Mouse (Mus musculus) adrenal gland, adult 8-10 months (tissue): ENCODE measurements around the gene Akap9. TPM values are rescaled to one million over a fixed set of nuclear protein-coding genes. Genes with fewer than 3 reads are reported as not detected.
"Not testable (repeated sequence)": the region's sequence is repeated elsewhere in the genome, so short reads cannot be mapped to it uniquely, and the experiment has no call there.

ENCODE experiments used
- DNase-seq: peaks from one replicate; pipeline ENCODE4 v3.0.0; 2022
- total RNA-seq, 4 experiments: library from RNA; stranded (reverse); gene quantifications; 2 replicates each; pipeline ENCODE4 v1.2.4; 2022

Gene Akap9
- total RNA-seq, 4 experiments from 2014 or later, result 91.4 to 131 (median 94.3) TPM

- DNase-seq, result no peak
Measured at GRCm38 (mm10) chr5:4040922-4041321, 113.1 kb downstream of the Akap9 start.

- DNase-seq, result no peak
Measured at GRCm38 (mm10) chr5:4060313-4060712, 132.5 kb downstream of the Akap9 start.

- no peak for DNase-seq
Measured at GRCm38 (mm10) chr5:4066476-4067115, 138.7 kb downstream of the Akap9 start.

GRCm38 (mm10) chr5:4067203-4067602, 139.3 kb downstream of the Akap9 start:
- DNase-seq, result no peak

GRCm38 (mm10) chr5:4079086-4079485, 151.2 kb downstream of the Akap9 start:
- DNase-seq, result no peak

GRCm38 (mm10) chr5:4080861-4081260, 153.0 kb downstream of the Akap9 start:
- no peak for DNase-seq

- DNase-seq, result no peak
Measured at GRCm38 (mm10) chr5:4081513-4081912, 153.7 kb downstream of the Akap9 start.

GRCm38 (mm10) chr5:4084948-4085347, 157.1 kb downstream of the Akap9 start:
- no peak for DNase-seq

GRCm38 (mm10) chr5:4086309-4086708, 158.5 kb downstream of the Akap9 start:
- DNase-seq, result no peak

- no peak for DNase-seq
Measured at GRCm38 (mm10) chr5:4088190-4088589, 160.3 kb downstream of the Akap9 start.

GRCm38 (mm10) chr5:4094471-4094870, 166.6 kb downstream of the Akap9 start:
- DNase-seq, result no peak

GRCm38 (mm10) chr5:4101031-4101430, 173.2 kb downstream of the Akap9 start:
- no peak for DNase-seq

GRCm38 (mm10) chr5:4101770-4102169, 173.9 kb downstream of the Akap9 start:
- no peak for DNase-seq

- peak; percentile 20 for DNase-seq
Measured at GRCm38 (mm10) chr5:4103626-4104340, 175.9 kb downstream of the Akap9 start.

GRCm38 (mm10) chr5:4104341-4105040, 176.6 kb downstream of the Akap9 start, which contains the start of gene Cyp51:
Cyp51 (minus strand) TSS chr5:4104746.
- peak; percentile 88 for DNase-seq

- DNase-seq, result no peak
Measured at GRCm38 (mm10) chr5:4105651-4106186, 177.9 kb downstream of the Akap9 start.

GRCm38 (mm10) chr5:4107056-4107455, 179.2 kb downstream of the Akap9 start:
- DNase-seq, result not testable (repeated sequence)

- no peak for DNase-seq
Measured at GRCm38 (mm10) chr5:4112570-4113098, 184.8 kb downstream of the Akap9 start.
